8 mouse cellular contexts compared by ENCODE assay signal in genomic region chr15:98662198-98662566, GRCm38 (mm10). TPM values are rescaled to one million over a fixed set of nuclear protein-coding genes. Genes with fewer than 3 reads are reported as not detected.
DNase-seq lines count a peak whose midpoint lies in the region; ATAC-seq and TF ChIP-seq lines count a peak whose summit lies in the region.

No protein-coding gene starts in this region.

- no peaks in the 10 kb centered on the region for H3K27me3 ChIP-seq in kidney, embryonic 16.5 days (ENCODE audit: insufficient read depth, low read length)
- no peaks in the 10 kb centered on the region for H3K27me3 ChIP-seq in heart, postnatal 0 days (ENCODE audit: control insufficient read depth, insufficient read depth, low read length)

- no peaks in the 10 kb centered on the region for H3K9me3 ChIP-seq in kidney, embryonic 16.5 days (ENCODE audit: low read length)
- H3K9me3 ChIP-seq in heart, postnatal 0 days (replicated peaks; ENCODE audit: control insufficient read depth, low read length), result no peaks in the 10 kb centered on the region

- H3K79me2 ChIP-seq in macrophage (ENCODE audit: inconsistent target), result peaks cover 39% of the 10 kb centered on the region

- H3K9ac ChIP-seq in kidney, embryonic 16.5 days (replicated peaks; ENCODE audit: low read length), result peak overlapping the region; percentile 97
- peak overlapping the region; percentile 85 for H3K9ac ChIP-seq in heart, postnatal 0 days (replicated peaks; ENCODE audit: low read depth, low read length)

- TF ChIP-seq POLR2A in bone marrow, adult 2 months (IDR thresholded peaks at IDR 0.05; ENCODE audit: borderline replicate concordance, control insufficient read depth, low read depth, low read length), result no peak

- H3K4me3 ChIP-seq in kidney, embryonic 16.5 days (ENCODE audit: low read length), result peak overlapping the region; percentile 87
- peak overlapping the region; percentile 86 for H3K4me3 ChIP-seq in bone marrow, adult 2 months (replicated peaks; ENCODE audit: control insufficient read depth, low read depth, low read length)
- H3K4me3 ChIP-seq in heart, postnatal 0 days (ENCODE audit: low read depth, low read length), result peak overlapping the region; percentile 84
- peak overlapping the region; percentile 73 for H3K4me3 ChIP-seq in macrophage (ENCODE audit: inconsistent target)

- H3K27ac ChIP-seq in kidney, embryonic 16.5 days (ENCODE audit: low read length), result peak overlapping the region; percentile 93
- H3K27ac ChIP-seq in bone marrow, adult 2 months (ENCODE audit: control insufficient read depth, insufficient read depth, low read depth, low read length, poor library complexity), result peak overlapping the region; percentile 89
- peak overlapping the region; percentile 91 for H3K27ac ChIP-seq in heart, postnatal 0 days (ENCODE audit: low read depth)
- H3K27ac ChIP-seq in macrophage, result peak overlapping the region; percentile 79

- intact Hi-C loops in left cerebral cortex, postnatal 10 days (cut with DNase I), result loop anchor here (5.0 kb wide), 1 partner anchor 130 kb away; no protein-coding TSS in a partner anchor

- no peak for DNase-seq in kidney, postnatal 14 days
- DNase-seq in heart, postnatal 0 days (ENCODE audit: low spot score), result peak; percentile 12
- DNase-seq in right cerebral cortex, postnatal 14 days, result no peak
- DNase-seq in cerebellum, adult 11-12 months, result no peak
- no peak for DNase-seq in left cerebral cortex, postnatal 10 days (ENCODE audit: extremely low spot score in 1 of 2, low spot score in 2 of 2)

- TF ChIP-seq CTCF in bone marrow, adult 2 months (IDR thresholded peaks at IDR 0.05; ENCODE audit: control insufficient read depth, insufficient read depth, low read length), result no peak
- TF ChIP-seq CTCF in heart, postnatal 0 days (IDR thresholded peaks at IDR 0.05; ENCODE audit: low read depth), result no peak

- peaks cover 20% of the 10 kb centered on the region for H3K36me3 ChIP-seq in kidney, embryonic 16.5 days (ENCODE audit: insufficient read depth, low read length)
- peaks cover 19% of the 10 kb centered on the region for H3K36me3 ChIP-seq in heart, postnatal 0 days (replicated peaks; ENCODE audit: control insufficient read depth, insufficient read depth, low read length)
- peaks cover 25% of the 10 kb centered on the region for H3K36me3 ChIP-seq in macrophage (ENCODE audit: inconsistent target)

- no peak for ATAC-seq in kidney, embryonic 16.5 days (ENCODE audit: low FRiP score, low TSS enrichment)
- ATAC-seq in heart, postnatal 0 days (ENCODE audit: insufficient read depth, low read depth), result no peak

- TF ChIP-seq EP300 in heart, postnatal 0 days (IDR thresholded peaks at IDR 0.05; ENCODE audit: low read depth), result no peak

- H3K4me1 ChIP-seq in kidney, embryonic 16.5 days (ENCODE audit: insufficient read depth, low read length), result peaks cover 10% of the 10 kb centered on the region; the same call in 1 of the 2 replicates
- no peaks in the 10 kb centered on the region; the same call in none of the 2 replicates for H3K4me1 ChIP-seq in bone marrow, adult 2 months (ENCODE audit: control insufficient read depth, insufficient read depth, low read length)
- no peaks in the 10 kb centered on the region for H3K4me1 ChIP-seq in heart, postnatal 0 days (ENCODE audit: control insufficient read depth, insufficient read depth)

- under 1% methylated on average over 14 of the region's 14 CpGs for WGBS in kidney, embryonic 16.5 days
- under 1% methylated on average over 14 of the region's 14 CpGs for WGBS in bone marrow, adult 2 months
- 1% methylated on average over 14 of the region's 14 CpGs for WGBS in heart, postnatal 0 days
- WGBS in macrophage (ENCODE audit: missing documents), result 0% methylated on average over 14 of the region's 14 CpGs

- H3K4me2 ChIP-seq in kidney, embryonic 16.5 days (replicated peaks; ENCODE audit: low read depth, low read length), result peak overlapping the region; percentile 87
- H3K4me2 ChIP-seq in heart, postnatal 0 days (ENCODE audit: low read depth, low read length), result peak overlapping the region; percentile 74

RNA-seq across cellular contexts. Expression of gene Ddx23, which starts 0.5 kb away (rescaled TPM):
- 19.0 and 27.1 TPM in 2 replicates for polyA plus RNA-seq in kidney, embryonic 16.5 days (2015; fragmentation: Nextera tagmentation; extraction: Ambion mirVana)
- polyA plus RNA-seq in bone marrow, adult 2 months (2011; ENCODE audit: insufficient read depth, insufficient read length, low replicate concordance, missing spikeins), result 52.3 and 81.0 TPM in 2 replicates
- total RNA-seq in heart, postnatal 0 days (2014; rRNA removed; ENCODE audit: low replicate concordance), result 25.1 and 32.7 TPM in 2 replicates
- 11.8 and 12.9 TPM in 2 replicates for polyA plus RNA-seq in heart, postnatal 0 days (2015; fragmentation: Nextera tagmentation; extraction: Ambion mirVana)
- 100 to 1,000 TPM in 24 of 26 experiments, 10 to 100 TPM in 2; 88.4 to 241 (median 155) TPM for total RNA-seq in macrophage (2018; cell fraction: chromatin; rRNA removed)
- total RNA-seq in macrophage (2018; cell fraction: cytosol; rRNA removed), result 10 to 100 TPM; 42.9 to 68.4 (median 55.1) TPM
- total RNA-seq in macrophage (2018; cell fraction: nucleus; rRNA removed), result 100 to 1,000 TPM in 6 of 26 experiments, 10 to 100 TPM in 20; 73.4 to 135 (median 94.0) TPM
- 53.5 to 111 TPM (median 57.4 TPM) in 3 replicates for polyA plus RNA-seq in macrophage (2018)
- 10 to 100 TPM; 55.8 to 58.2 TPM for total RNA-seq in left cerebral cortex, postnatal 10 days (2021)

RNA-seq across cellular contexts. Expression of gene Rnd1, which starts 15.1 kb away (rescaled TPM):
- 0.45 and 0.75 TPM in 2 replicates for polyA plus RNA-seq in kidney, embryonic 16.5 days (2015; fragmentation: Nextera tagmentation; extraction: Ambion mirVana)
- polyA plus RNA-seq in bone marrow, adult 2 months (2011; ENCODE audit: insufficient read depth, insufficient read length, low replicate concordance, missing spikeins), result 1.8 and 2.3 TPM in 2 replicates
- 7.1 and 13.0 TPM in 2 replicates for total RNA-seq in heart, postnatal 0 days (2014; rRNA removed; ENCODE audit: low replicate concordance)
- polyA plus RNA-seq in heart, postnatal 0 days (2015; fragmentation: Nextera tagmentation; extraction: Ambion mirVana), result 1.0 and 1.1 TPM in 2 replicates
- total RNA-seq in macrophage (2018; cell fraction: chromatin; rRNA removed), result 100 to 1,000 TPM in 3 of 26 experiments, 10 to 100 TPM in 5, 1 to 10 TPM in 13, under 1 TPM in 3, not detected in 2; 0.31 to 219 (median 3.1) TPM
- total RNA-seq in macrophage (2018; cell fraction: cytosol; rRNA removed), result 100 to 1,000 TPM in 1 of 26 experiments, 10 to 100 TPM in 2, 1 to 10 TPM in 13, under 1 TPM in 10; 0.23 to 168 (median 1.3) TPM
- total RNA-seq in macrophage (2018; cell fraction: nucleus; rRNA removed), result 100 to 1,000 TPM in 2 of 26 experiments, 10 to 100 TPM in 3, 1 to 10 TPM in 13, under 1 TPM in 7, not detected in 1; 0.42 to 181 (median 3.0) TPM
- polyA plus RNA-seq in macrophage (2018), result 0.27 to 0.47 TPM (median 0.40 TPM) in 3 replicates
- total RNA-seq in left cerebral cortex, postnatal 10 days (2021), result 10 to 100 TPM; 68.6 to 70.1 TPM

RNA-seq across cellular contexts. Expression of gene Cacnb3, which starts 31.5 kb away (rescaled TPM):
- 34.4 and 34.9 TPM in 2 replicates for polyA plus RNA-seq in kidney, embryonic 16.5 days (2015; fragmentation: Nextera tagmentation; extraction: Ambion mirVana)
- polyA plus RNA-seq in bone marrow, adult 2 months (2011; ENCODE audit: insufficient read depth, insufficient read length, low replicate concordance, missing spikeins), result 0.70 and 1.8 TPM in 2 replicates
- total RNA-seq in heart, postnatal 0 days (2014; rRNA removed; ENCODE audit: low replicate concordance), result 15.6 and 19.4 TPM in 2 replicates
- 5.7 and 6.1 TPM in 2 replicates for polyA plus RNA-seq in heart, postnatal 0 days (2015; fragmentation: Nextera tagmentation; extraction: Ambion mirVana)
- 10 to 100 TPM in 9 of 26 experiments, 1 to 10 TPM in 14, under 1 TPM in 3; 0.46 to 97.8 (median 2.3) TPM for total RNA-seq in macrophage (2018; cell fraction: chromatin; rRNA removed)
- 1 to 10 TPM in 19 of 26 experiments, under 1 TPM in 7; 0.64 to 6.8 (median 1.4) TPM for total RNA-seq in macrophage (2018; cell fraction: cytosol; rRNA removed)
- total RNA-seq in macrophage (2018; cell fraction: nucleus; rRNA removed), result 10 to 100 TPM in 12 of 26 experiments, 1 to 10 TPM in 14; 2.7 to 52.0 (median 9.4) TPM
- polyA plus RNA-seq in macrophage (2018), result 0.46 to 1.0 TPM (median 0.79 TPM) in 3 replicates
- 100 to 1,000 TPM; 173 to 185 TPM for total RNA-seq in left cerebral cortex, postnatal 10 days (2021)

RNA-seq across cellular contexts. Expression of gene Ccdc65, which starts 45.8 kb away (rescaled TPM):
- polyA plus RNA-seq in kidney, embryonic 16.5 days (2015; fragmentation: Nextera tagmentation; extraction: Ambion mirVana), result 0.95 and 1.1 TPM in 2 replicates
- polyA plus RNA-seq in bone marrow, adult 2 months (2011; ENCODE audit: insufficient read depth, insufficient read length, low replicate concordance, missing spikeins), result not detected in 2 replicates
- total RNA-seq in heart, postnatal 0 days (2014; rRNA removed; ENCODE audit: low replicate concordance), result 0.77 TPM in 1 of 2 replicates, not detected in the other
- polyA plus RNA-seq in heart, postnatal 0 days (2015; fragmentation: Nextera tagmentation; extraction: Ambion mirVana), result 0.25 and 0.86 TPM in 2 replicates
- total RNA-seq in macrophage (2018; cell fraction: chromatin; rRNA removed), result not detected
- under 1 TPM in 1 of 26 experiments, not detected in 25; 0.07 TPM for total RNA-seq in macrophage (2018; cell fraction: cytosol; rRNA removed)
- total RNA-seq in macrophage (2018; cell fraction: nucleus; rRNA removed), result not detected
- polyA plus RNA-seq in macrophage (2018), result 0.09 TPM in 1 of 3 replicates, not detected in the others
- total RNA-seq in left cerebral cortex, postnatal 10 days (2021), result 10 to 100 TPM; 13.6 to 14.5 TPM

RNA-seq across cellular contexts. Expression of gene Adcy6, which starts 52.3 kb away (rescaled TPM):
- polyA plus RNA-seq in kidney, embryonic 16.5 days (2015; fragmentation: Nextera tagmentation; extraction: Ambion mirVana), result 24.4 and 26.0 TPM in 2 replicates
- 45.8 and 65.2 TPM in 2 replicates for polyA plus RNA-seq in bone marrow, adult 2 months (2011; ENCODE audit: insufficient read depth, insufficient read length, low replicate concordance, missing spikeins)
- 200 and 216 TPM in 2 replicates for total RNA-seq in heart, postnatal 0 days (2014; rRNA removed; ENCODE audit: low replicate concordance)
- 29.2 and 33.5 TPM in 2 replicates for polyA plus RNA-seq in heart, postnatal 0 days (2015; fragmentation: Nextera tagmentation; extraction: Ambion mirVana)
- 1 to 10 TPM in 13 of 26 experiments, under 1 TPM in 13; 0.23 to 9.6 (median 1.00) TPM for total RNA-seq in macrophage (2018; cell fraction: chromatin; rRNA removed)
- under 1 TPM; 0.07 to 0.91 (median 0.32) TPM for total RNA-seq in macrophage (2018; cell fraction: cytosol; rRNA removed)
- total RNA-seq in macrophage (2018; cell fraction: nucleus; rRNA removed), result 1 to 10 TPM; 1.1 to 6.8 (median 2.2) TPM
- 0.09 to 0.34 TPM (median 0.25 TPM) in 3 replicates for polyA plus RNA-seq in macrophage (2018)
- 10 to 100 TPM; 37.1 to 38.1 TPM for total RNA-seq in left cerebral cortex, postnatal 10 days (2021)
